Mouse (Mus musculus) forebrain, embryonic 11.5 days (tissue): ENCODE measurements around the gene Elavl1. TPM values are rescaled to one million over a fixed set of nuclear protein-coding genes. Genes with fewer than 3 reads are reported as not detected.

Experiments
- ATAC-seq: fragments of 200-750 bp; cut with Nextera tagmentation; replicated peaks from 2 replicates; pipeline ENCODE4 v1.8.0; 2017; ENCODE audit warnings: moderate TSS enrichment; ENCODE audit not compliant: low FRiP score
- DNase-seq: peaks from one replicate; pipeline ENCODE4 v3.0.0-alpha.2; 2017; ENCODE audit warnings: low spot score
- H3K27ac ChIP-seq: fragments of 300-500 bp; sonication (generic); 2 replicates; pipeline ENCODE4 v1.5.1; 2014; ENCODE audit warnings: low read depth, low read length
- H3K27me3 ChIP-seq: fragments of 300-500 bp; sonication (generic); 2 replicates; pipeline ENCODE4 v1.6.1; 2014; ENCODE audit warnings: mild to moderate bottlenecking, low read length, mixed read lengths; ENCODE audit not compliant: control insufficient read depth, insufficient read depth
- H3K36me3 ChIP-seq: fragments of 300-500 bp; sonication (generic); 2 replicates; pipeline ENCODE4 v1.6.1; 2014; ENCODE audit warnings: mild to moderate bottlenecking, low read length, moderate library complexity, mixed read lengths; ENCODE audit not compliant: control insufficient read depth, insufficient read depth
- H3K4me1 ChIP-seq: fragments of 300-500 bp; sonication (generic); replicated peaks from 2 replicates; pipeline ENCODE4 v1.6.1; 2014; ENCODE audit warnings: low read length, mixed read lengths; ENCODE audit not compliant: control insufficient read depth, insufficient read depth
- H3K4me2 ChIP-seq: fragments of 300-500 bp; sonication (generic); 2 replicates; pipeline ENCODE4 v1.6.1; 2014; ENCODE audit warnings: low read depth, mild to moderate bottlenecking, low read length, moderate library complexity, mixed read lengths; ENCODE audit not compliant: severe bottlenecking
- H3K4me3 ChIP-seq: fragments of 300-500 bp; sonication (generic); 2 replicates; pipeline ENCODE4 v1.5.1; 2014; ENCODE audit warnings: low read depth, low read length
- H3K9ac ChIP-seq: fragments of 300-500 bp; sonication (generic); 2 replicates; pipeline ENCODE4 v1.6.1; 2014; ENCODE audit warnings: low read length
- H3K9me3 ChIP-seq: fragments of 300-500 bp; sonication (generic); 2 replicates; pipeline ENCODE4 v1.6.1; 2016; ENCODE audit warnings: low read length, mixed read lengths; ENCODE audit not compliant: control insufficient read depth
- WGBS: fragments of 180-500 bp; shearing (Covaris S2); extraction: QIAGEN DNeasy Blood & Tissue Kit; methylation state at CpG from one replicate; pipeline ENCODE4 v1.1.7; 2014; 5-methylcytosine and 5-hydroxymethylcytosine counted together
- polyA plus RNA-seq: library from polyadenylated mRNA; unstranded; fragments of >200 nt; fragmentation: Nextera tagmentation; extraction: Ambion mirVana; gene quantifications from 2 replicates; pipeline ENCODE4 v1.2.1, GENCODE M21; 2014

Elavl1 gene
- polyA plus RNA-seq, 1 experiment from 2014 or later: 394 TPM

DNA sequence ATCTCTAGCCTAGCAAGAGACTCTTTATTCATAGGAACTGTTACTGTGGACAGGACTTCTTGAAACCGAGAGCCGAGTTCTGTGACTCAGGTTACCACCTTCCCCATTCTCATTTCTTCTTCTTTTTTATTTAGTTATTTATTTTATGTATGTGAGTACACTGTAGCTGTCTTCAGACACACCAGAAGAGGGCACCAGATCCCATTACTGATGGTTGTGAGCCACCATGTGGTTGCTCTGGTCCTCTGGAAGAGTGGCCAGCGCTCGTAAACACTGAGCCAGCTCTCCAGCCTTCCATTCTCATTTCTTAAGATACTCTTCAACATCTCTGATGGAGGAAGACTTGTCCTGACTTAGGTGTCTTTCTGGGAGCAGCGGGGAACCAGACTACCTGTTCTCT, 32.5 kb downstream of the Elavl1 start:
- Histone ChIP-seq H3K4me1 (no peaks in the 10 kb centered on the region), H3K9me3 (no peaks in the 10 kb centered on the region), H3K36me3 (peaks cover 11% of the 10 kb centered on the region; the same call in 1 of the 2 replicates), H3K9ac (no peak overlapping the region), H3K4me3 (no peak overlapping the region), H3K27ac (no peak overlapping the region), H3K4me2 (no peak overlapping the region), H3K27me3 (no peaks in the 10 kb centered on the region)
- 92% methylated on average over 5 of the region's 5 CpGs for WGBS
- DNase-seq (no peak), ATAC-seq (no peak)

- Histone ChIP-seq H3K36me3 (no peaks in the 10 kb centered on the region; the same call in 1 of the 2 replicates), H3K9ac (peak overlapping the region; percentile 83), H3K9me3 (no peaks in the 10 kb centered on the region), H3K4me3 (peak overlapping the region; percentile 78), H3K4me1 (0 out of 2 replicates have a peak, but pooled peaks cover 2% of the 10 kb centered on the region), H3K27me3 (no peaks in the 10 kb centered on the region), H3K27ac (no peak overlapping the region), H3K4me2 (peak overlapping the region; percentile 60)
- DNase-seq (no peak), ATAC-seq (no peak)
- WGBS: 33% methylated on average over 9 of the region's 9 CpGs
These were observed 49.1 kb downstream of the Elavl1 start for GRCm38 (mm10) chr8:4276111-4276465.

GRCm38 (mm10) chr8:4275275-4276110, 49.7 kb downstream of the Elavl1 start, which contains the start of gene Timm44:
Gene Timm44 (minus strand): TSS chr8:4275913.
- ATAC-seq: peak; percentile 98
- no peaks in the 10 kb centered on the region for H3K9me3 ChIP-seq
- DNase-seq: peak; percentile 97
- peak within 1 kb of the TSS; percentile 83 for H3K9ac ChIP-seq
- under 1% methylated on average over 39 of the region's 39 CpGs for WGBS
- peak within 1 kb of the TSS; percentile 78 for H3K4me3 ChIP-seq
- peak within 1 kb of the TSS; percentile 60 for H3K4me2 ChIP-seq
- H3K4me1 ChIP-seq: 0 out of 2 replicates have a peak, but pooled peaks cover 2% of the 10 kb centered on the region
- no peaks in the 10 kb centered on the region for H3K27me3 ChIP-seq
- H3K36me3 ChIP-seq: no peaks in the 10 kb centered on the region; the same call in 1 of the 2 replicates
- H3K27ac ChIP-seq: no peak within 1 kb of the TSS

DNA sequence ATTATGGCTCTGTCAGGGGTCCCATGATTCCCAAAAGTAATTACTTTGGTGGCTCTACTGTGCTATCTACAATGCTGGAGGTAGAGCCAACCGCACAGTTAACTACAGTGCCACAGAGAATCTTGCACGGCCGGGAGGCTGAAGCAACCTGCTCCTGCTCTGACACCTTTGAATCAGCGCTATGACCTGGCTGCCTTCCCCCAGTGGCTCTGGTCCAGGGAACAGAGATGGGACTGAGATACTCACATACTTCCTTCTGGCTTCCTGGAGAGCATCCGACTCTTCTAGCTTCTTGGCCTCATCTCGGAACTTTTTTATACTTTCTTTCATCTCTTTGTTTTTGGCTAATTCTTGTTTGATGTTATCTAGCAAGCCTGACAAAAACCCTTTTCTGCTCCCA, 55.6 kb downstream of the Elavl1 start:
- 96% methylated on average over 6 of the region's 6 CpGs for WGBS
- DNase-seq: no peak
- Histone ChIP-seq H3K9me3 (no peaks in the 10 kb centered on the region), H3K9ac (no peak overlapping the region), H3K27me3 (no peaks in the 10 kb centered on the region), H3K27ac (no peak overlapping the region), H3K36me3 (peaks cover 13% of the 10 kb centered on the region), H3K4me3 (no peak overlapping the region), H3K4me2 (no peak overlapping the region), H3K4me1 (no peaks in the 10 kb centered on the region)
- ATAC-seq: no peak

DNA sequence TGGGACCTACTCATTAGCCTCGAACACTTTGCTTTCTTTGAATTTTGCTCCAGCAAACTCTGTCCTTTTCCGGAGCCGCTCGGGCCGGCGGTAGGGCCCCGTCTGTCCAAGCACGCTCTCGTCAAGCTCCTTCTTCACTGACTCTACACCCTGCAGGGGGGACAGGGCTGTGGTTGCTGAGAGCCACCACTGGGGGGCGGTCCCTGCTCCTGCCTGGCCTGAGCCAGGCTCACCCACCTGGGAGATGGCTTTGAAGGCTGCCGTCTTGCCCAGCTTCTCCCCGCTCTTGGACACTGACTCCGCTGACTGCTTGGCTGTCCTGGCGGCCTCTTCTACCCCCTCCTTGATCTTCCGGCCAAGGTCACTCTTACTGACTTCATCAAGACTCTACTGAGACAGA, 57.6 kb downstream of the Elavl1 start:
- Histone ChIP-seq H3K4me1 (no peaks in the 10 kb centered on the region), H3K27ac (no peak overlapping the region), H3K9me3 (no peaks in the 10 kb centered on the region), H3K9ac (no peak overlapping the region), H3K4me3 (no peak overlapping the region), H3K27me3 (no peaks in the 10 kb centered on the region), H3K4me2 (no peak overlapping the region), H3K36me3 (peaks cover 13% of the 10 kb centered on the region)
- DNase-seq (no peak), ATAC-seq (peak; percentile 71; the same call in 1 of the 2 replicates)
- 75% methylated on average over 15 of the region's 15 CpGs for WGBS

- Histone ChIP-seq H3K4me1 (no peaks in the 10 kb centered on the region), H3K9me3 (no peaks in the 10 kb centered on the region), H3K27ac (no peak overlapping the region), H3K4me3 (no peak overlapping the region), H3K4me2 (no peak overlapping the region), H3K36me3 (peaks cover 13% of the 10 kb centered on the region), H3K27me3 (no peaks in the 10 kb centered on the region), H3K9ac (no peak overlapping the region)
- ATAC-seq (no peak), DNase-seq (no peak)
- 96% methylated on average over 15 of the region's 15 CpGs for WGBS
These were observed 59.9 kb downstream of the Elavl1 start for GRCm38 (mm10) chr8:4265160-4265914.

- no peak overlapping the region for H3K27ac ChIP-seq
- H3K9ac ChIP-seq: no peak overlapping the region
- DNase-seq (no peak), ATAC-seq (no peak)
- peaks cover 8% of the 10 kb centered on the region for H3K36me3 ChIP-seq
- no peak overlapping the region for H3K4me3 ChIP-seq
- 91% methylated on average over 8 of the region's 8 CpGs for WGBS
- H3K4me2 ChIP-seq: no peak overlapping the region
- no peaks in the 10 kb centered on the region for H3K9me3 ChIP-seq
- 0 out of 2 replicates have a peak, but pooled peaks cover 6% of the 10 kb centered on the region for H3K4me1 ChIP-seq
- no peaks in the 10 kb centered on the region for H3K27me3 ChIP-seq
These were observed 62.0 kb downstream of the Elavl1 start for GRCm38 (mm10) chr8:4263105-4263791.

DNA sequence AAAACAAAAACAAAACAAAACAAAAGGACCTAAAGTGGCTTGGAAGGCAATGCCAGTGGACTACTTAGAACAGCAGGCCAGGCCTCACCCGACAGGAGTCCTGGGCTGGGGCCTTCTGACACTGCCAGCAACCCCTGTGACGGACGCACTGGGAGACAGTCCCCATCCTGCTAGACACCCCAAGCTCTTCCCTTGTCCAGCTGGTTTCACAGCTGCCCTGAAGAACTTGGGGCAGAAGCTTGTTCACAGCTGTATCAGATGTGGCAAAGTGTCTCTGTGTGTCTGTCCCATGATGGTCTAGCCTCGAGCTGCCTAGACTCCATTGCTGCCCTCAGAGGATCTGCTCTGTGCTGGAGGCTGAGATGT, 65.4 kb downstream of the Elavl1 start:
- no peak for DNase-seq
- ATAC-seq: no peak
- H3K27ac ChIP-seq: no peak overlapping the region; the same call in 1 of the 2 replicates
- no peaks in the 10 kb centered on the region for H3K27me3 ChIP-seq
- H3K9me3 ChIP-seq: no peaks in the 10 kb centered on the region
- H3K4me3 ChIP-seq: no peak overlapping the region
- H3K36me3 ChIP-seq: peaks cover 4% of the 10 kb centered on the region; the same call in 1 of the 2 replicates
- H3K4me2 ChIP-seq: no peak overlapping the region
- WGBS: 84% methylated on average over 4 of the region's 4 CpGs
- peaks cover 19% of the 10 kb centered on the region for H3K4me1 ChIP-seq
- peak overlapping the region; percentile 86; the same call in 1 of the 2 replicates for H3K9ac ChIP-seq
